Mouse (Mus musculus) ES-E14 (cell line): ENCODE measurements at regions not wholly inside any gene's neighbourhood (a gene's known extent, or its start where the extent isn't known, plus 50 kb on each side); places are given as distances from the start of the nearest gene placed in this dataset.

Experiments used
- DNase-seq: peaks from one replicate; pipeline ENCODE4 v3.0.0-alpha.2; 2013; ENCODE audit warnings: low read depth, low spot score
- H3K27ac ChIP-seq: 2 replicates; pipeline ENCODE4 v1.5.1; 2012; ENCODE audit warnings: low read depth, mild to moderate bottlenecking, low read length, moderate library complexity, mixed read lengths; ENCODE audit not compliant: poor library complexity, insufficient read depth, severe bottlenecking
- H3K36me3 ChIP-seq: 2 replicates; pipeline ENCODE4 v1.6.1; 2012; ENCODE audit warnings: mild to moderate bottlenecking, low read length, moderate library complexity, mixed read lengths; ENCODE audit not compliant: control insufficient read depth, poor library complexity, insufficient read depth, severe bottlenecking
- H3K4me1 ChIP-seq, 2 experiments: fragments of 150-350 bp in 1 of 2; sonication (generic) in 1 of 2; 2 replicates each; pipeline ENCODE4 v1.6.1; 2012; ENCODE audit warnings: low read length in 2 of 2, mild to moderate bottlenecking in 1 of 2, mixed read lengths in 1 of 2; ENCODE audit not compliant: control insufficient read depth in 2 of 2, insufficient read depth in 2 of 2, poor library complexity in 1 of 2
- H3K4me3 ChIP-seq, 2 experiments: fragments of 150-350 bp in 1 of 2; sonication (generic) in 1 of 2; 2 replicates each; pipeline ENCODE4 v1.5.1; 2012; ENCODE audit warnings: low read length in 2 of 2, low read depth in 1 of 2, mild to moderate bottlenecking in 1 of 2, mixed read lengths in 1 of 2; ENCODE audit not compliant: insufficient read depth in 1 of 2, poor library complexity in 1 of 2, severe bottlenecking in 1 of 2
- H3K9ac ChIP-seq: 2 replicates; pipeline ENCODE4 v1.6.1; 2012; ENCODE audit warnings: low read depth, mild to moderate bottlenecking, low read length, mixed read lengths; ENCODE audit not compliant: poor library complexity, insufficient read depth, severe bottlenecking
- H3K9me3 ChIP-seq: fragments of 150-350 bp; sonication (generic); 2 replicates; pipeline ENCODE4 v1.6.1; 2012; ENCODE audit warnings: low read depth, mild to moderate bottlenecking, low read length; ENCODE audit not compliant: control insufficient read depth, insufficient read depth
- CHD2 ChIP-seq: IDR thresholded peaks from 2 replicates; pipeline ENCODE4 v1.6.1; 2014; ENCODE audit warnings: mild to moderate bottlenecking, low read depth, low read length, inconsistent platforms
- HCFC1 ChIP-seq: IDR thresholded peaks from 2 replicates; pipeline ENCODE4 v1.6.1; 2012; ENCODE audit warnings: low read length, inconsistent platforms, borderline replicate concordance; ENCODE audit not compliant: insufficient read depth
- MAFK ChIP-seq: IDR thresholded peaks from 2 replicates; pipeline ENCODE4 v1.6.1; 2014; ENCODE audit warnings: mild to moderate bottlenecking, low read depth, low read length, inconsistent platforms; ENCODE audit not compliant: insufficient read depth
- ZC3H11A ChIP-seq: IDR thresholded peaks from 2 replicates; pipeline ENCODE4 v1.6.1; 2012; ENCODE audit warnings: low read depth, mild to moderate bottlenecking, inconsistent platforms, low read length, borderline replicate concordance
- ZNF384 ChIP-seq: IDR thresholded peaks from 2 replicates; pipeline ENCODE4 v1.6.1; 2012; ENCODE audit warnings: low read depth, low read length, inconsistent platforms
- in situ Hi-C, 2 experiments: fragments of 600-800 bp; cut with MboI; formaldehyde crosslinking; loops; one replicate each; pipeline ENCODE4 v1.15.1; 2025; ENCODE audit warnings: low sequenced_read_pairs in 2 of 2, inconsistent platforms in 1 of 2; ENCODE audit not compliant: unreplicated experiment in 2 of 2

GRCm38 (mm10) chr7:137603039-137603438, 165.6 kb downstream of the Glrx3 start:
- in situ Hi-C loops: no loop called here
- Histone ChIP-seq H3K4me1 (no peaks in the 10 kb centered on the region), H3K27ac (no peak overlapping the region), H3K4me3 (no peak overlapping the region), H3K9ac (no peak overlapping the region), H3K36me3 (no peaks in the 10 kb centered on the region), H3K9me3 (no peaks in the 10 kb centered on the region)
- peak; percentile 55 for DNase-seq
- no peak for TF ChIP-seq CHD2
- TF ChIP-seq ZC3H11A: peak; percentile 72; the same call in 1 of the 2 replicates

- Histone ChIP-seq H3K9ac (no peak overlapping the region), H3K27ac (no peak overlapping the region), H3K4me3 (no peak overlapping the region), H3K9me3 (no peaks in the 10 kb centered on the region), H3K4me1 (no peaks in the 10 kb centered on the region), H3K36me3 (no peaks in the 10 kb centered on the region)
- TF ChIP-seq MAFK (no peak), ZC3H11A (no peak), CHD2 (no peak), ZNF384 (no peak), HCFC1 (no peak)
- DNase-seq: no peak
- in situ Hi-C loops: no loop called here
Observed at GRCm38 (mm10) chr7:137609752-137610151, 172.3 kb downstream of the Glrx3 start.

- DNase-seq: no peak
- H3K27ac ChIP-seq: no peak overlapping the region
- H3K36me3 ChIP-seq: no peaks in the 10 kb centered on the region
- in situ Hi-C loops: no loop called here
- H3K4me3 ChIP-seq: no peak overlapping the region
- TF ChIP-seq HCFC1 (no peak), ZNF384 (no peak), CHD2 (no peak), ZC3H11A (no peak), MAFK (no peak)
- H3K9ac ChIP-seq: no peak overlapping the region
- H3K4me1 ChIP-seq: no peaks in the 10 kb centered on the region
- H3K9me3 ChIP-seq: no peaks in the 10 kb centered on the region
Observed at GRCm38 (mm10) chr7:137611363-137611762, 173.9 kb downstream of the Glrx3 start.

DNA sequence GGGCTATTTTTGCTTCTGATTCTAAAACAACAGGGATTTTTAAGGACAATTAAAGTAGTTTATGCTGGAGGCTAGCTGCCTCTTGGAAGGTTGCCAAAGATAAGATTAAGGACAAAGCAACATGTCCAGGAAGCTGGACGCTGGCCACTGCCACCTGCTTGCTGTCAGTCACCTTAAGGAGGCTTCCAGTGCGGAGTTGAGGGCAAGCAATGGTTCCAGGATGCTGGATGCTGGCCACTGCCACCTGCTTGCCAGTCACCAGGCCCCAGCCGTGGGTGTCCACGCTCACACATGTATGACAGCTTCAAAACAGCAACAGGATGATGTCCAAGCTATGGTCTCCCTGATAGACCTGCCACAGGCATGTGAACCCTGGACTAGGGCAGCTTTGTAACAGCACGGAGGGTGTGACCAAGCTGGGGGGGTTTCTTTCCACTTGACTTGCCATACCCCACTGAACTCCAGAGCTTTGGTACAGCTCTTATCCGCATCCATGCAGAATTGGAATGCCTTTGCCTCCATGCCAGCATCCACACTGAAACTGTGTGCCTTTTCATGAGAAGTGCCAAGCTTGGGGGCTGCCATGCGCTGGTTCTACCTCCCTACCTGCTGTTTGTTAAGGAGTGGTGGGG, 174.6 kb downstream of the Glrx3 start:
- Histone ChIP-seq H3K9me3 (no peaks in the 10 kb centered on the region), H3K36me3 (no peaks in the 10 kb centered on the region), H3K4me1 (no peaks in the 10 kb centered on the region), H3K4me3 (no peak overlapping the region), H3K9ac (no peak overlapping the region), H3K27ac (no peak overlapping the region)
- DNase-seq: no peak
- in situ Hi-C loops: no loop called here
- TF ChIP-seq HCFC1 (no peak), ZC3H11A (no peak), MAFK (no peak), ZNF384 (no peak)

GRCm38 (mm10) chr7:137618406-137619133, 181.2 kb downstream of the Glrx3 start:
- DNase-seq: no peak
- TF ChIP-seq HCFC1: no peak
- no peak for TF ChIP-seq CHD2
- no peak for TF ChIP-seq MAFK
- TF ChIP-seq ZC3H11A: no peak
- TF ChIP-seq ZNF384: no peak
- Histone ChIP-seq H3K9ac (no peak overlapping the region), H3K9me3 (no peaks in the 10 kb centered on the region), H3K4me1 (no peaks in the 10 kb centered on the region), H3K4me3 (no peak overlapping the region), H3K27ac (no peak overlapping the region), H3K36me3 (no peaks in the 10 kb centered on the region)
- in situ Hi-C loops: no loop called here
